Mouse (Mus musculus) MEL (cell line): Measurements from ENCODE around the gene Ankrd36.

Experiments
- CTCF ChIP-seq, 3 experiments: IDR thresholded peaks in 2 of 3; conservative IDR thresholded peaks in 1 of 3; 2 replicates each; pipeline ENCODE4 v1.5.1; 2011 to 2012; ENCODE audit warnings: low read length in 3 of 3, low read depth in 2 of 3, mild to moderate bottlenecking in 2 of 3, improper control_type of control experiment in 1 of 3, inconsistent platforms in 1 of 3, mixed read lengths in 1 of 3, moderate library complexity in 1 of 3; ENCODE audit not compliant: control insufficient read depth in 1 of 3, insufficient read depth in 1 of 3, poor library complexity in 1 of 3, severe bottlenecking in 1 of 3
- EP300 ChIP-seq, 2 experiments: IDR thresholded peaks; 2 replicates each; pipeline ENCODE4 v1.6.1; 2011; ENCODE audit warnings: improper control_type of control experiment in 2 of 2, low read length in 2 of 2, low read depth in 1 of 2, mild to moderate bottlenecking in 1 of 2
- GATA1 ChIP-seq: IDR thresholded peaks from 2 replicates; pipeline ENCODE4 v1.6.1; 2011; ENCODE audit warnings: low read depth, low read length, improper control_type of control experiment
- KAT2A ChIP-seq: conservative IDR thresholded peaks from 2 replicates; pipeline ENCODE4 v1.6.1; 2012; ENCODE audit warnings: low read depth, low read length, improper control_type of control experiment, inconsistent platforms
- MAX ChIP-seq: IDR thresholded peaks from 2 replicates; pipeline ENCODE4 v1.6.1; 2011; ENCODE audit warnings: low read length, improper control_type of control experiment
- MYC ChIP-seq: IDR thresholded peaks from 2 replicates; pipeline ENCODE4 v1.6.1; 2011; ENCODE audit warnings: low read depth, mild to moderate bottlenecking, low read length, improper control_type of control experiment, moderate library complexity
- POLR2A ChIP-seq, 2 experiments: IDR thresholded peaks; 2 replicates each; pipeline ENCODE4 v1.6.1; 2011 to 2012; ENCODE audit warnings: low read length in 2 of 2, mild to moderate bottlenecking in 2 of 2, control low read depth in 1 of 2, improper control_type of control experiment in 1 of 2, low read depth in 1 of 2, moderate library complexity in 1 of 2; ENCODE audit not compliant: control insufficient read depth in 1 of 2, insufficient read depth in 1 of 2, poor library complexity in 1 of 2
- TBP ChIP-seq: IDR thresholded peaks from 2 replicates; pipeline ENCODE4 v1.8.0; 2011; ENCODE audit warnings: low read depth, low read length, improper control_type of control experiment

DNA sequence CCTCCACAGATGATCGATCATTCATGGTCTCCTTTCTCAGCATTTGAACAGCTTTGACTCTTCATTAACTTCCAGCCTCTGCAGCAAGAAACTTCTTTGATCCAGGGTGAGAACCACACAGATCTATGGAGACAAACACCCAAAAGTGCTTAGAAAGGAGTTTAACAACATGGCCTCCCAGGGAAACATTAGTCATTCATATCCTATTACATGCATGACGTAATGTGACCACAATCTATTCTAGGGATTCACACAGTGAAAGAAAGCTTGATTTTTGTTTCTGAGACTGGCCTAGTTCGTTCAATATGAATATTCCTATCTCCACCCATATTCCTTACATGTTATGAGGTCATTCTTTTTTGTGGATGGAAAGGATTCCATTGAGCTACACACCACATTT is 3.9 kb upstream of the Ankrd36 start:
- TF ChIP-seq POLR2A (IDR thresholded peaks at IDR 0.05; ENCODE audit: control insufficient read depth in 1 of 2, insufficient read depth in 1 of 2, low read depth in 1 of 2, low read length in 2 of 2, poor library complexity in 1 of 2) (no peak), CTCF (IDR thresholded peaks at IDR 0.05 in 2 of 3, conservative IDR thresholded peaks at IDR 0.05 in 1 of 3; ENCODE audit: control insufficient read depth in 1 of 3, insufficient read depth in 1 of 3, low read depth in 2 of 3, low read length in 3 of 3, poor library complexity in 1 of 3, severe bottlenecking in 1 of 3) (no peak), GATA1 (no peak), TBP (no peak), MYC (no peak), EP300 (IDR thresholded peaks at IDR 0.05; ENCODE audit: low read depth in 1 of 2, low read length in 2 of 2) (no peak), MAX (no peak), KAT2A (no peak)
